Mouse (Mus musculus) stomach, embryonic 14.5 days (tissue): ENCODE data around the gene Calr. TPM values are rescaled to one million over a fixed set of nuclear protein-coding genes. Genes with fewer than 3 reads are reported as not detected.
A peak's percentile ranks its signal among the peaks of the same experiment; 100 is the strongest.

Experiments
- ATAC-seq: fragments of 200-750 bp; cut with Nextera tagmentation; 2 replicates; pipeline ENCODE4 v1.8.0; 2017; ENCODE audit warnings: low read depth, moderate TSS enrichment; ENCODE audit not compliant: insufficient number of reproducible peaks, insufficient read depth, low FRiP score
- H3K27ac ChIP-seq: fragments of 300-500 bp; sonication (generic); 2 replicates; pipeline ENCODE4 v1.5.1; 2014; ENCODE audit warnings: mild to moderate bottlenecking, low read length, moderate library complexity, mixed read lengths
- H3K27me3 ChIP-seq: fragments of 300-500 bp; sonication (generic); 2 replicates; pipeline ENCODE4 v1.6.1; 2014; ENCODE audit warnings: low read length, control low read depth, mixed read lengths; ENCODE audit not compliant: control insufficient read depth, insufficient read depth
- H3K36me3 ChIP-seq: fragments of 300-500 bp; sonication (generic); 2 replicates; pipeline ENCODE4 v1.6.1; 2014; ENCODE audit warnings: mild to moderate bottlenecking, control low read depth, low read length, moderate library complexity, mixed read lengths; ENCODE audit not compliant: control insufficient read depth, insufficient read depth
- H3K4me1 ChIP-seq: fragments of 300-500 bp; sonication (generic); 2 replicates; pipeline ENCODE4 v1.6.1; 2014; ENCODE audit warnings: low read length, control low read depth, mixed read lengths; ENCODE audit not compliant: control insufficient read depth, insufficient read depth
- H3K4me2 ChIP-seq: fragments of 300-500 bp; sonication (generic); replicated peaks from 2 replicates; pipeline ENCODE4 v1.6.1; 2014; ENCODE audit warnings: low read depth, low read length, control low read depth
- H3K4me3 ChIP-seq: fragments of 300-500 bp; sonication (generic); 2 replicates; pipeline ENCODE4 v1.5.1; 2014; ENCODE audit warnings: low read depth, low read length, control low read depth
- H3K9ac ChIP-seq: fragments of 300-500 bp; sonication (generic); replicated peaks from 2 replicates; pipeline ENCODE4 v1.6.1; 2014; ENCODE audit warnings: low read depth, mild to moderate bottlenecking, control low read depth, low read length, moderate library complexity, mixed read lengths
- H3K9me3 ChIP-seq: fragments of 300-500 bp; sonication (generic); 2 replicates; pipeline ENCODE4 v1.6.1; 2016; ENCODE audit warnings: low read depth, low read length, control low read depth; ENCODE audit not compliant: control insufficient read depth
- WGBS: fragments of 180-500 bp; shearing (Covaris S2); extraction: QIAGEN DNeasy Blood & Tissue Kit; methylation state at CpG from one replicate; pipeline ENCODE4 v1.1.7; 2014; 5-methylcytosine and 5-hydroxymethylcytosine counted together
- polyA plus RNA-seq: library from polyadenylated mRNA; unstranded; fragments of >200 nt; fragmentation: Nextera tagmentation; extraction: Ambion mirVana; gene quantifications from 2 replicates; pipeline ENCODE4 v1.2.1, GENCODE M21; 2014

Calr gene
- polyA plus RNA-seq, 1 experiment from 2014 or later, result 669 TPM

DNA sequence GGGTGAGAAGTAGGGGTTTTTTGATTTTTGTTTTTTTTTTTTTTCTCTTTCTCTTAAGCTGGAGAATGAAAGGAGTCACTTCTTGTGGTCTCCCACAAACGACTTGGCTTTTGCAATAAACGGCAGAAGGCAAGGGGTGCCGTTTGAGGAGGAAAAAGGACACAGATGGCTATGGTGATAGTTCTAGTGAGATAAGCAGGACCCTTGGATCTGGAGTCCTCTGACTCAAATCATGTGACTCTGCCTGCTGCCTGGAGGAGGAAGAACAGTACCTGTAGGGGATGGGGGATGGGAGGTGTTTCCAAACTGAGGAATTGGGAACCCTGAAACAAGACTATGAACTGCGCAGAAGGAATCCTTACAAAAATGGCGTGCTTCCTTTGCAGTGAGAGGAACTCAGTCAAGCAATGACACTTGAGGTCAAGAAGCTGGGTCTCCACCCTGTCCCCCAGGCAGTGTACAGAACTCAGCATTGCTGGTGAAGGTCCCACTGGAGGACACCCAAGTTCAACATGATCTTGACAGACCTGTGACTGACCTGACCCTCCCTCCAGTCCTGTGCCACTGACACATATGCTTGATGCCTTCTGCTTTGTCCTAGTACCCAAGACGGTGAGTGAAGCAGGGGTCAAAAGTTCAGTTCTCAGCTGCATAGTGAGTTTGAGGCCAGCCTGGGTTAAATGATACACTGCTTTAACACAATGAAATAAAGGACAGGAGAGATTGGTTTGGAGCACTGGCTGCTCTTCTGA is 1.1 kb upstream of the Calr start:
- 46% methylated on average over 6 of the region's 6 CpGs for WGBS
- no peaks in the 10 kb centered on the region for H3K9me3 ChIP-seq
- H3K4me2 ChIP-seq, result peak overlapping the region; percentile 80
- peak overlapping the region; percentile 93 for H3K4me3 ChIP-seq
- H3K27me3 ChIP-seq, result no peaks in the 10 kb centered on the region
- peak overlapping the region; percentile 64; the same call in 1 of the 2 replicates for H3K9ac ChIP-seq
- peaks cover 20% of the 10 kb centered on the region for H3K4me1 ChIP-seq
- no peak for ATAC-seq
- peaks cover 30% of the 10 kb centered on the region for H3K36me3 ChIP-seq
- peak overlapping the region; percentile 82 for H3K27ac ChIP-seq

- Histone ChIP-seq H3K27me3 (no peaks in the 10 kb centered on the region), H3K9me3 (no peaks in the 10 kb centered on the region), H3K4me1 (peaks cover 20% of the 10 kb centered on the region), H3K9ac (peak overlapping the region; percentile 97), H3K36me3 (peaks cover 45% of the 10 kb centered on the region), H3K27ac (peak overlapping the region; percentile 76; the same call in 1 of the 2 replicates), H3K4me3 (peak overlapping the region; percentile 93), H3K4me2 (peak overlapping the region; percentile 80)
- WGBS, result under 1% methylated on average over 30 of the region's 30 CpGs
- no peak for ATAC-seq
These were observed 526 bp downstream of the Calr start for GRCm38 (mm10) chr8:84846094-84846721.

- peaks cover 47% of the 10 kb centered on the region for H3K36me3 ChIP-seq
- H3K4me1 ChIP-seq, result peaks cover 20% of the 10 kb centered on the region
- H3K9ac ChIP-seq, result peak overlapping the region; percentile 97
- ATAC-seq, result no peak
- H3K27me3 ChIP-seq, result no peaks in the 10 kb centered on the region
- H3K4me3 ChIP-seq, result peak overlapping the region; percentile 93
- H3K4me2 ChIP-seq, result peak overlapping the region; percentile 80
- WGBS, result 14% methylated on average over 12 of the region's 12 CpGs
- H3K27ac ChIP-seq, result peak overlapping the region; percentile 76; the same call in 1 of the 2 replicates
- no peaks in the 10 kb centered on the region for H3K9me3 ChIP-seq
These were observed 1.2 kb downstream of the Calr start for GRCm38 (mm10) chr8:84845355-84846093.

DNA sequence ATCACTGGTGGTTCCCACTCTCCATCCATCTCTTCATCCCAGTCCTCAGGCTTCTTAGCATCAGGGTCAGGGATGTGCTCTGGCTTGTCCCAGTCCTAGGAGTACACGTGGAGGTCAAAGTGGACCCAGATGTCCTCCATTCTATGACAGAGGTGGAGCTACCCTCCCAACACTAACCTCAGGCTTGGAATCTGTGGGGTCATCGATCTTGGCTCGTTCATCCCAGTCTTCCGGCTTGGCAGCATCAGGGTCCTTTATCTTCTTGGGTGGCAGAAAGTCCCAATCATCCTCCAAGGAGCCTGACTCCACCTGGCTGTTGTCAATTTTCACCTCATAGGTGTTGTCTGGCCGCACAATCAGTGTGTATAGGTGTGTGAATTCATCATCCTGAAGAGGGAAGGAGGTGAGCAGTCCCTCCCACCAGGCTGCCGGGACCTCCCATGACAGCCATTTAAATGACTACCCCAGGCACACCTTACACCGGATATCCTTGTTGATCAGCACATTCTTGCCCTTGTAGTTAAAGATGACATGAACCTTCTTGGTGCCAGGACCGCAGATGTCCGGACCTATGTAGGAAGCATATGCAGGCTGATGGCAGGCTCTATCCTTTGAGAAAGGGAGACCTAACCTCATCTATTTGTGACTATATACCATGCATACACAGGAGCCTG is 2.2 kb downstream of the Calr start:
- Histone ChIP-seq H3K27me3 (no peaks in the 10 kb centered on the region), H3K9me3 (no peaks in the 10 kb centered on the region), H3K36me3 (peaks cover 47% of the 10 kb centered on the region), H3K9ac (peak overlapping the region; percentile 97; the same call in 1 of the 2 replicates), H3K4me3 (peak overlapping the region; percentile 93), H3K27ac (no peak overlapping the region), H3K4me2 (peak overlapping the region; percentile 80), H3K4me1 (peaks cover 22% of the 10 kb centered on the region)
- no peak for ATAC-seq
- 79% methylated on average over 9 of the region's 9 CpGs for WGBS

DNA sequence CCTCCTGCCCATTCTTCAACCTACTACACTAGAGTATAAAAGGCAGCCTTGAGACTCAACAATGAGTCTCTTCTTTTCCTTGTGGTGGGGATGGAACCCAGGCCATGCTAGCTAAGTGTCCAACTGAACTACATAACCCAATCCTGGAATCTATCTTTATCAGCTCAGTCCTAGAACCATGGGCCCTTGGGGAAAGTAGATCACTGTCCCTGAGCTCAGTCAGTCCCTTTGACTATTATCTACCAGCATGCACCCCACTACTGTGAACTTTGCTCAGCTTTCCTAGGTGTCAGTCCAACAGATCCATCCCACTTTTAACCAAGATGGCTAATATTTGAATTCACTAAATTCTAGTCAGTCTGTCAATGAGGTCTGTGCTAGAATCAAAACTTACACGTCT is 5.2 kb downstream of the Calr start:
- Histone ChIP-seq H3K4me1 (peaks cover 22% of the 10 kb centered on the region), H3K27ac (peak overlapping the region; percentile 44; the same call in 1 of the 2 replicates), H3K4me2 (no peak overlapping the region), H3K27me3 (no peaks in the 10 kb centered on the region), H3K9ac (no peak overlapping the region), H3K9me3 (no peaks in the 10 kb centered on the region), H3K4me3 (no peak overlapping the region), H3K36me3 (peaks cover 72% of the 10 kb centered on the region)
- no peak for ATAC-seq
- 74% methylated on average over 1 of the region's 1 CpGs for WGBS

DNA sequence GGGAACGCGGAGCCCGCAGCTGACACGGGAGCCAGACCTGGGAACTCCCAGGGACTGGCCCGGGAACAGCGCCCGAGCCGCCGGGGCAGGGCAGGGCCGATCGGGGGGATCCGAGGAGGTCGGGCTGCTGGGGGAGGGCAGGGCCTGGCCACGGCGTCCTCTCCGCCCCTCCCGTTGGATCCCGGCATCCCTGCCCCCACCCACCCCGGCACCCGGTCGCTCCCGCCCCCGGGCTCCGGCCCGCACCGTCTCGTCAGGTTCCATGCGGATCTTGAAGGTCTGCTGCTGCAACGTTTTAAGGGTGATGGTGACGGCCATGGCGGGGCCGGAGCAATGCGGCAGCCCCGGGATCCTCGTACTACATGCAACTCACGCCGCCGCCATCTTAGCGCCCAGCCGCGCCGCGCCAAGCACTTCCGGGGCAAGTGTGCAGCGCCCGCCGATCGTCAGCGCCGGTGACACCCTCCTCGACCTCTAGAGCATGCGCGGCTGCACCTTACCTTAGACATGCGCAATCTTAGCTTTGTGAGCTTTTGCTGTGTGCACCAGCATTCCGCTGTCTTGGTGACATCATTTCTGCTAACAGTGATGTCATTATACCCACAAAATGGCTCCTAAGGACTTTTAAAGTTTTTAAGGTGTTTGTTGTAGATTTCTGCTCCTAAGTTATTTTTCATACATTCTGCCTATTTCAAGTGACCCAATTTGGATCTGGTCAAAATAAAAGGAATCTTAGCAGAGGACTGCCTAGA is 6.3 kb downstream of the Calr start, which contains the start of gene Rad23a:
TSS of gene Rad23a (minus strand) at position 418 of the 752 bp plus-strand sequence.
- Histone ChIP-seq H3K4me1 (peaks cover 25% of the 10 kb centered on the region), H3K4me2 (peak within 1 kb of the TSS; percentile 59), H3K27me3 (no peaks in the 10 kb centered on the region), H3K9me3 (no peaks in the 10 kb centered on the region), H3K9ac (peak within 1 kb of the TSS; percentile 88), H3K27ac (peak within 1 kb of the TSS; percentile 93), H3K36me3 (peaks cover 78% of the 10 kb centered on the region), H3K4me3 (peak within 1 kb of the TSS; percentile 87)
- peak; percentile 93 for ATAC-seq
- WGBS, result under 1% methylated on average over 45 of the region's 55 CpGs

GRCm38 (mm10) chr8:84839875-84840247 is 6.9 kb downstream of the Calr start:
- Histone ChIP-seq H3K27me3 (no peaks in the 10 kb centered on the region), H3K4me2 (peak overlapping the region; percentile 59), H3K36me3 (peaks cover 77% of the 10 kb centered on the region), H3K27ac (peak overlapping the region; percentile 93), H3K4me1 (peaks cover 25% of the 10 kb centered on the region), H3K9ac (peak overlapping the region; percentile 88), H3K4me3 (peak overlapping the region; percentile 87), H3K9me3 (no peaks in the 10 kb centered on the region)
- 2% methylated on average over 7 of the region's 7 CpGs for WGBS
- ATAC-seq, result no peak
